Mouse (Mus musculus) small intestine, adult 2 months (tissue): ENCODE measurements around the gene Haghl. TPM values are rescaled to one million over a fixed set of nuclear protein-coding genes. Genes with fewer than 3 reads are reported as not detected.
"Not testable (repeated sequence)": the region's sequence is repeated elsewhere in the genome, so short reads cannot be mapped to it uniquely, and the experiment has no call there.

Experiments
- H3K27ac ChIP-seq: fragments of 200-500 bp; 2 replicates; pipeline ENCODE4 v1.5.1; 2012; ENCODE audit warnings: low read depth, low read length, control low read depth, inconsistent platforms; ENCODE audit not compliant: insufficient read depth
- H3K27me3 ChIP-seq: fragments of 200-500 bp; 2 replicates; pipeline ENCODE4 v1.6.1; 2012; ENCODE audit warnings: mild to moderate bottlenecking, moderate library complexity, low read length, inconsistent platforms; ENCODE audit not compliant: control insufficient read depth, insufficient read depth
- H3K36me3 ChIP-seq: fragments of 200-500 bp; 2 replicates; pipeline ENCODE4 v1.6.1; 2012; ENCODE audit warnings: mild to moderate bottlenecking, low read length, control low read depth, inconsistent platforms; ENCODE audit not compliant: control insufficient read depth, insufficient read depth
- H3K4me1 ChIP-seq: fragments of 200-500 bp; 2 replicates; pipeline ENCODE4 v1.6.1; 2012; ENCODE audit warnings: low read length, inconsistent platforms, mixed read lengths; ENCODE audit not compliant: control insufficient read depth, insufficient read depth, insufficient read length
- H3K4me3 ChIP-seq: fragments of 200-500 bp; 2 replicates; pipeline ENCODE4 v1.5.1; 2012; ENCODE audit warnings: low read depth, mild to moderate bottlenecking, control low read depth, inconsistent platforms, low read length, moderate library complexity
- CTCF ChIP-seq: fragments of 200-500 bp; IDR thresholded peaks from 2 replicates; pipeline ENCODE4 v1.5.1; 2012; ENCODE audit warnings: low read depth, mild to moderate bottlenecking, control low read depth, inconsistent platforms, low read length, moderate library complexity, mixed read lengths; ENCODE audit not compliant: insufficient replicate concordance, insufficient read length; ENCODE audit errors: extremely low read depth
- POLR2A ChIP-seq: fragments of 200-500 bp; IDR thresholded peaks from 2 replicates; pipeline ENCODE4 v1.6.1; 2012; ENCODE audit warnings: low read depth, mild to moderate bottlenecking, control low read depth, inconsistent platforms, low read length, moderate library complexity
- WGBS: fragments of 180-500 bp; shearing (Covaris S2); methylation state at CpG from one replicate; pipeline ENCODE4 v1.1.7; 2018; 5-methylcytosine and 5-hydroxymethylcytosine counted together
- polyA plus RNA-seq: library from polyadenylated mRNA; depleted of rRNA; stranded (reverse); fragments of >200 nt; gene quantifications from 2 replicates; pipeline ENCODE4 v1.2.3, GENCODE M21; 2012

Gene Haghl
- polyA plus RNA-seq, 1 experiment: 25.0 TPM

GRCm38 (mm10) chr17:25817662-25818061 lies 32.2 kb upstream of the Haghl start:
- Histone ChIP-seq H3K27me3 (peaks cover 14% of the 10 kb centered on the region; the same call in 1 of the 2 replicates), H3K27ac (no peak overlapping the region), H3K4me3 (no peak overlapping the region), H3K4me1 (peaks cover 7% of the 10 kb centered on the region), H3K36me3 (no peaks in the 10 kb centered on the region)
- 81% methylated on average over 11 of the region's 11 CpGs for WGBS
- TF ChIP-seq POLR2A (no peak), CTCF (no peak)

- peaks cover 15% of the 10 kb centered on the region for H3K27me3 ChIP-seq
- H3K27ac ChIP-seq: no peak overlapping the region
- TF ChIP-seq POLR2A: no peak
- TF ChIP-seq CTCF: peak; percentile 45; the same call in 1 of the 2 replicates
- peaks cover 3% of the 10 kb centered on the region for H3K4me1 ChIP-seq
- H3K36me3 ChIP-seq: no peaks in the 10 kb centered on the region
- no peak overlapping the region for H3K4me3 ChIP-seq
- 2% methylated on average over 20 of the region's 20 CpGs for WGBS
Observed at GRCm38 (mm10) chr17:25813471-25813870, 28.0 kb upstream of the Haghl start.

GRCm38 (mm10) chr17:25810890-25811289 lies 25.4 kb upstream of the Haghl start:
- Histone ChIP-seq H3K4me1 (peaks cover 3% of the 10 kb centered on the region), H3K36me3 (no peaks in the 10 kb centered on the region), H3K4me3 (no peak overlapping the region), H3K27me3 (peaks cover 16% of the 10 kb centered on the region), H3K27ac (no peak overlapping the region)
- WGBS: 64% methylated on average over 4 of the region's 4 CpGs
- TF ChIP-seq CTCF (no peak), POLR2A (no peak)

GRCm38 (mm10) chr17:25809606-25810340 lies 24.3 kb upstream of the Haghl start:
- no peak overlapping the region for H3K27ac ChIP-seq
- H3K4me1 ChIP-seq: peaks cover 3% of the 10 kb centered on the region
- TF ChIP-seq POLR2A (no peak), CTCF (no peak)
- H3K4me3 ChIP-seq: peak overlapping the region; percentile 59
- no peaks in the 10 kb centered on the region for H3K36me3 ChIP-seq
- peaks cover 16% of the 10 kb centered on the region for H3K27me3 ChIP-seq
- WGBS: 11% methylated on average over 25 of the region's 25 CpGs

- Histone ChIP-seq H3K27ac (no peak within 1 kb of the TSS), H3K4me1 (peaks cover 3% of the 10 kb centered on the region), H3K36me3 (no peaks in the 10 kb centered on the region), H3K4me3 (peak within 1 kb of the TSS; percentile 59), H3K27me3 (peaks cover 18% of the 10 kb centered on the region)
- under 1% methylated on average over 94 of the region's 100 CpGs for WGBS
- TF ChIP-seq POLR2A: no peak
- no peak for TF ChIP-seq CTCF
Observed at GRCm38 (mm10) chr17:25808789-25809605, 23.5 kb upstream of the Haghl start, which contains the start of gene Fbxl16. Fbxl16 (plus strand) TSS chr17:25809085.

GRCm38 (mm10) chr17:25808028-25808427 lies 22.6 kb upstream of the Haghl start:
- Histone ChIP-seq H3K36me3 (no peaks in the 10 kb centered on the region), H3K4me1 (peaks cover 3% of the 10 kb centered on the region), H3K27ac (no peak overlapping the region), H3K4me3 (no peak overlapping the region), H3K27me3 (peaks cover 19% of the 10 kb centered on the region)
- 44% methylated on average over 5 of the region's 5 CpGs for WGBS
- no peak for TF ChIP-seq POLR2A
- no peak for TF ChIP-seq CTCF

GRCm38 (mm10) chr17:25807452-25807851 lies 22.0 kb upstream of the Haghl start:
- H3K4me3 ChIP-seq, H3K36me3 ChIP-seq, H3K27ac ChIP-seq, H3K4me1 ChIP-seq: not testable (repeated sequence)
- 36% methylated on average over 2 of the region's 2 CpGs for WGBS
- peaks cover 24% of the 10 kb centered on the region for H3K27me3 ChIP-seq
